Mouse (Mus musculus) hindbrain, postnatal 0 days (tissue): Measurements from ENCODE around the gene Aff2. TPM values are rescaled to one million over a fixed set of nuclear protein-coding genes. Genes with fewer than 3 reads are reported as not detected.

Experiments
- ATAC-seq: fragments of 200-750 bp; cut with Nextera tagmentation; 2 replicates; pipeline ENCODE4 v1.8.0; 2017; ENCODE audit warnings: mild to moderate bottlenecking, moderate TSS enrichment, moderate library complexity
- DNase-seq: peaks from one replicate; pipeline ENCODE4 v3.0.0-alpha.2; 2015; ENCODE audit warnings: low spot score
- H3K27ac ChIP-seq: fragments of 300-500 bp; sonication (generic); 2 replicates; pipeline ENCODE4 v1.5.1; 2014; ENCODE audit warnings: mild to moderate bottlenecking
- H3K27me3 ChIP-seq: fragments of 300-500 bp; sonication (generic); 2 replicates; pipeline ENCODE4 v1.6.1; 2014; ENCODE audit warnings: low read length, mixed read lengths; ENCODE audit not compliant: insufficient read depth
- H3K36me3 ChIP-seq: fragments of 300-500 bp; sonication (generic); 2 replicates; pipeline ENCODE4 v1.6.1; 2014; ENCODE audit warnings: low read length, mixed read lengths; ENCODE audit not compliant: insufficient read depth
- H3K4me1 ChIP-seq: fragments of 300-500 bp; sonication (generic); 2 replicates; pipeline ENCODE4 v1.6.1; 2014; ENCODE audit warnings: antibody characterized with exemption, low read length, mixed read lengths; ENCODE audit not compliant: insufficient read depth
- H3K4me2 ChIP-seq: fragments of 300-500 bp; sonication (generic); 2 replicates; pipeline ENCODE4 v1.6.1; 2014; ENCODE audit warnings: low read depth, mild to moderate bottlenecking, low read length, moderate library complexity, mixed read lengths
- H3K4me3 ChIP-seq: fragments of 300-500 bp; sonication (generic); 2 replicates; pipeline ENCODE4 v1.5.1; 2014; ENCODE audit warnings: low read length
- H3K9ac ChIP-seq: fragments of 300-500 bp; sonication (generic); replicated peaks from 2 replicates; pipeline ENCODE4 v1.6.1; 2014; ENCODE audit warnings: mild to moderate bottlenecking, low read length, moderate library complexity, mixed read lengths
- H3K9me3 ChIP-seq: fragments of 300-500 bp; sonication (generic); 2 replicates; pipeline ENCODE4 v1.6.1; 2016; ENCODE audit warnings: low read length, mixed read lengths
- CTCF ChIP-seq: IDR thresholded peaks from 2 replicates; pipeline ENCODE4 v1.5.1; 2016; ENCODE audit warnings: antibody characterized with exemption, control low read depth, low read depth
- WGBS: fragments of 180-500 bp; shearing (Covaris S2); extraction: QIAGEN DNeasy Blood & Tissue Kit; methylation state at CpG from one replicate; pipeline ENCODE4 v1.1.7; 2014; 5-methylcytosine and 5-hydroxymethylcytosine counted together
- polyA plus RNA-seq: library from polyadenylated mRNA; unstranded; fragments of >200 nt; fragmentation: Nextera tagmentation; extraction: Ambion mirVana; gene quantifications from 2 replicates; pipeline ENCODE4 v1.2.1, GENCODE M21; 2015
- total RNA-seq: library from RNA; depleted of rRNA; stranded (reverse); fragments of >200 nt; gene quantifications from 2 replicates; pipeline ENCODE4 v1.2.3, GENCODE M21; 2014

The Aff2 gene
- total and polyA plus RNA-seq, 2 experiments from 2014 or later, result 17.9 to 20.0 TPM

- no peak overlapping the region for H3K4me2 ChIP-seq
- H3K9me3 ChIP-seq, result no peaks in the 10 kb centered on the region
- ATAC-seq (no peak), DNase-seq (no peak)
- H3K9ac ChIP-seq, result no peak overlapping the region
- no peaks in the 10 kb centered on the region for H3K36me3 ChIP-seq
- H3K4me1 ChIP-seq, result no peaks in the 10 kb centered on the region
- no peak overlapping the region for H3K27ac ChIP-seq
- no peak overlapping the region for H3K4me3 ChIP-seq
- 76% methylated on average over 2 of the region's 2 CpGs for WGBS
- TF ChIP-seq CTCF, result no peak
- no peaks in the 10 kb centered on the region for H3K27me3 ChIP-seq
These were observed 13.2 kb downstream of the Aff2 start for GRCm38 (mm10) chrX:69373341-69373740.

- WGBS, result 31% methylated on average over 1 of the region's 1 CpGs
These were observed 29.6 kb downstream of the Aff2 start for GRCm38 (mm10) chrX:69389738-69390137.

GRCm38 (mm10) chrX:69415043-69415442 lies 54.9 kb downstream of the Aff2 start:
- H3K27ac ChIP-seq, result no peak overlapping the region
- no peaks in the 10 kb centered on the region for H3K4me1 ChIP-seq
- no peak overlapping the region for H3K9ac ChIP-seq
- WGBS, result 63% methylated on average over 1 of the region's 1 CpGs
- H3K36me3 ChIP-seq, result no peaks in the 10 kb centered on the region
- ATAC-seq (no peak), DNase-seq (no peak)
- H3K27me3 ChIP-seq, result no peaks in the 10 kb centered on the region
- no peak for TF ChIP-seq CTCF
- no peak overlapping the region for H3K4me2 ChIP-seq
- no peak overlapping the region for H3K4me3 ChIP-seq
- no peaks in the 10 kb centered on the region for H3K9me3 ChIP-seq

More at GRCm38 (mm10) chrX:69389738-69390137, 29.6 kb downstream of the Aff2 start:
- H3K4me1 ChIP-seq, result no peaks in the 10 kb centered on the region
- H3K4me2 ChIP-seq, result no peak overlapping the region
- no peaks in the 10 kb centered on the region for H3K36me3 ChIP-seq
- TF ChIP-seq CTCF, result peak; percentile 57
- no peak overlapping the region for H3K27ac ChIP-seq
- DNase-seq, result peak; percentile 43
- H3K4me3 ChIP-seq, result no peak overlapping the region
- H3K9me3 ChIP-seq, result no peaks in the 10 kb centered on the region
- no peaks in the 10 kb centered on the region for H3K27me3 ChIP-seq
- no peak overlapping the region for H3K9ac ChIP-seq
- no peak for ATAC-seq

GRCm38 (mm10) chrX:69438422-69438821 lies 78.3 kb downstream of the Aff2 start:
- 49% methylated on average over 3 of the region's 3 CpGs for WGBS

GRCm38 (mm10) chrX:69441937-69442336 lies 81.8 kb downstream of the Aff2 start:
- Histone ChIP-seq H3K36me3 (no peaks in the 10 kb centered on the region), H3K4me3 (no peak overlapping the region), H3K27ac (no peak overlapping the region), H3K9ac (no peak overlapping the region), H3K27me3 (no peaks in the 10 kb centered on the region), H3K9me3 (no peaks in the 10 kb centered on the region), H3K4me2 (no peak overlapping the region), H3K4me1 (no peaks in the 10 kb centered on the region)
- no peak for TF ChIP-seq CTCF
- DNase-seq (peak; percentile 25), ATAC-seq (no peak)

More at GRCm38 (mm10) chrX:69438422-69438821, 78.3 kb downstream of the Aff2 start:
- Histone ChIP-seq H3K9ac (no peak overlapping the region), H3K4me1 (no peaks in the 10 kb centered on the region), H3K36me3 (no peaks in the 10 kb centered on the region), H3K4me2 (no peak overlapping the region), H3K4me3 (no peak overlapping the region), H3K27me3 (no peaks in the 10 kb centered on the region), H3K9me3 (no peaks in the 10 kb centered on the region), H3K27ac (no peak overlapping the region)
- no peak for TF ChIP-seq CTCF
- DNase-seq (peak; percentile 11), ATAC-seq (no peak)

GRCm38 (mm10) chrX:69460896-69461295 lies 100.8 kb downstream of the Aff2 start:
- DNase-seq (no peak), ATAC-seq (no peak)
- WGBS, result 67% methylated on average over 2 of the region's 2 CpGs
- TF ChIP-seq CTCF, result no peak
- H3K4me3 ChIP-seq, result no peak overlapping the region
- no peak overlapping the region for H3K4me2 ChIP-seq
- H3K9me3 ChIP-seq, result no peaks in the 10 kb centered on the region
- no peak overlapping the region for H3K27ac ChIP-seq
- H3K9ac ChIP-seq, result no peak overlapping the region
- H3K36me3 ChIP-seq, result no peaks in the 10 kb centered on the region
- no peaks in the 10 kb centered on the region for H3K27me3 ChIP-seq
- no peaks in the 10 kb centered on the region for H3K4me1 ChIP-seq

- WGBS, result 67% methylated on average over 3 of the region's 3 CpGs
- TF ChIP-seq CTCF, result no peak
- no peak overlapping the region for H3K4me2 ChIP-seq
- no peak for ATAC-seq
- H3K9ac ChIP-seq, result no peak overlapping the region
- H3K9me3 ChIP-seq, result no peaks in the 10 kb centered on the region
- H3K4me1 ChIP-seq, result no peaks in the 10 kb centered on the region
- peak; percentile 1 for DNase-seq
- H3K36me3 ChIP-seq, result no peaks in the 10 kb centered on the region
- H3K27me3 ChIP-seq, result no peaks in the 10 kb centered on the region
- no peak overlapping the region for H3K27ac ChIP-seq
- no peak overlapping the region for H3K4me3 ChIP-seq
These were observed 142.0 kb downstream of the Aff2 start for GRCm38 (mm10) chrX:69502061-69502460.
